Mouse (Mus musculus) ovary, postnatal 36 days (tissue): ENCODE results near the gene Abcg2.

Source experiments
- DNase-seq: peaks from one replicate; pipeline ENCODE4 v3.0.0; 2022; ENCODE audit warnings: low spot score, mixed read lengths

Abcg2 gene

GRCm38 (mm10) chr6:58638566-58638965, 54.2 kb downstream of the Abcg2 start:
- DNase-seq: no peak

- no peak for DNase-seq
These were observed 55.1 kb downstream of the Abcg2 start for GRCm38 (mm10) chr6:58639391-58639790.

- peak; percentile 76 for DNase-seq
These were observed 56.2 kb downstream of the Abcg2 start for GRCm38 (mm10) chr6:58640333-58641018.

GRCm38 (mm10) chr6:58641056-58641799, 56.9 kb downstream of the Abcg2 start:
- DNase-seq: no peak

- no peak for DNase-seq
These were observed 57.9 kb downstream of the Abcg2 start for GRCm38 (mm10) chr6:58642191-58642590.

GRCm38 (mm10) chr6:58644586-58644985, 60.3 kb downstream of the Abcg2 start:
- no peak for DNase-seq

GRCm38 (mm10) chr6:58648100-58648749, 63.9 kb downstream of the Abcg2 start:
- DNase-seq: no peak

GRCm38 (mm10) chr6:58650136-58650535, 65.8 kb downstream of the Abcg2 start:
- no peak for DNase-seq

- no peak for DNase-seq
These were observed 66.7 kb downstream of the Abcg2 start for GRCm38 (mm10) chr6:58651038-58651437.

GRCm38 (mm10) chr6:58660951-58661575, 76.7 kb downstream of the Abcg2 start:
- no peak for DNase-seq

- no peak for DNase-seq
These were observed 93.5 kb downstream of the Abcg2 start for GRCm38 (mm10) chr6:58677802-58678201.

GRCm38 (mm10) chr6:58678530-58678929, 94.2 kb downstream of the Abcg2 start:
- DNase-seq: no peak

- DNase-seq: no peak
These were observed 107.3 kb downstream of the Abcg2 start for GRCm38 (mm10) chr6:58691584-58691983.

GRCm38 (mm10) chr6:58694257-58694656, 109.9 kb downstream of the Abcg2 start:
- DNase-seq: no peak

- no peak for DNase-seq
These were observed 110.4 kb downstream of the Abcg2 start for GRCm38 (mm10) chr6:58694765-58695164.

GRCm38 (mm10) chr6:58710369-58710768, 126.0 kb downstream of the Abcg2 start:
- DNase-seq: no peak

- DNase-seq: no peak
These were observed 127.6 kb downstream of the Abcg2 start for GRCm38 (mm10) chr6:58711909-58712308.

- DNase-seq: no peak
These were observed 149.5 kb downstream of the Abcg2 start for GRCm38 (mm10) chr6:58733851-58734250.

GRCm38 (mm10) chr6:58735090-58735489, 150.8 kb downstream of the Abcg2 start:
- DNase-seq: no peak
